Mouse (Mus musculus) CH12.LX (cell line): ENCODE data around the gene Mfge8.

Source experiments
- CTCF ChIP-seq, 2 experiments: IDR thresholded peaks in 1 of 2; conservative IDR thresholded peaks in 1 of 2; 2 replicates each; pipeline ENCODE4 v1.5.1; 2011 to 2012; ENCODE audit warnings: low read depth in 2 of 2, low read length in 2 of 2, improper control_type of control experiment in 1 of 2, inconsistent platforms in 1 of 2, mild to moderate bottlenecking in 1 of 2, moderate library complexity in 1 of 2
- EP300 ChIP-seq: IDR thresholded peaks from 2 replicates; pipeline ENCODE4 v1.6.1; 2011; ENCODE audit warnings: low read length, improper control_type of control experiment
- HCFC1 ChIP-seq: IDR thresholded peaks from 2 replicates; pipeline ENCODE4 v1.6.1; 2012; ENCODE audit warnings: low read depth, mild to moderate bottlenecking, inconsistent platforms, low read length, improper control_type of control experiment
- JUN ChIP-seq: IDR thresholded peaks from 2 replicates; pipeline ENCODE4 v1.6.1; 2011; ENCODE audit warnings: low read depth, mild to moderate bottlenecking, low read length, improper control_type of control experiment, moderate library complexity; ENCODE audit not compliant: insufficient read depth
- MAFK ChIP-seq: IDR thresholded peaks from 2 replicates; pipeline ENCODE4 v1.6.1; 2011; ENCODE audit warnings: low read length, improper control_type of control experiment; ENCODE audit not compliant: insufficient replicate concordance
- MAZ ChIP-seq: IDR thresholded peaks from 2 replicates; pipeline ENCODE4 v1.6.1; 2012; ENCODE audit warnings: low read depth, mild to moderate bottlenecking, inconsistent platforms, low read length, improper control_type of control experiment, moderate library complexity
- POLR2A ChIP-seq: IDR thresholded peaks from 2 replicates; pipeline ENCODE4 v1.6.1; 2011; ENCODE audit warnings: low read depth, mild to moderate bottlenecking, improper control_type of control experiment, low read length
- RCOR1 ChIP-seq: conservative IDR thresholded peaks from 2 replicates; pipeline ENCODE4 v1.6.1; 2012; ENCODE audit warnings: low read depth, mild to moderate bottlenecking, inconsistent platforms, low read length, improper control_type of control experiment
- ZNF384 ChIP-seq: IDR thresholded peaks from 2 replicates; pipeline ENCODE4 v1.6.1; 2012; ENCODE audit warnings: low read depth, low read length, improper control_type of control experiment, inconsistent platforms

- no peak for TF ChIP-seq ZNF384
- no peak for TF ChIP-seq POLR2A
- TF ChIP-seq RCOR1, result no peak
- TF ChIP-seq MAFK, result no peak
- TF ChIP-seq EP300, result no peak
- no peak for TF ChIP-seq HCFC1
- TF ChIP-seq JUN, result no peak
- peak; percentile 96 for TF ChIP-seq CTCF (conservative IDR thresholded peaks at IDR 0.05 in 1 of 2, IDR thresholded peaks at IDR 0.05 in 1 of 2; ENCODE audit: low read depth in 2 of 2, low read length in 2 of 2)
- no peak for TF ChIP-seq MAZ
These were observed 8.0 kb downstream of the Mfge8 start for GRCm38 (mm10) chr7:79140897-79141296.
